Mouse (Mus musculus): ENCODE results near the gene Znfx1.
"Not testable (repeated sequence)": the region's sequence is repeated elsewhere in the genome, so short reads cannot be mapped to it uniquely, and the experiment has no call there.

The Znfx1 gene

DNA sequence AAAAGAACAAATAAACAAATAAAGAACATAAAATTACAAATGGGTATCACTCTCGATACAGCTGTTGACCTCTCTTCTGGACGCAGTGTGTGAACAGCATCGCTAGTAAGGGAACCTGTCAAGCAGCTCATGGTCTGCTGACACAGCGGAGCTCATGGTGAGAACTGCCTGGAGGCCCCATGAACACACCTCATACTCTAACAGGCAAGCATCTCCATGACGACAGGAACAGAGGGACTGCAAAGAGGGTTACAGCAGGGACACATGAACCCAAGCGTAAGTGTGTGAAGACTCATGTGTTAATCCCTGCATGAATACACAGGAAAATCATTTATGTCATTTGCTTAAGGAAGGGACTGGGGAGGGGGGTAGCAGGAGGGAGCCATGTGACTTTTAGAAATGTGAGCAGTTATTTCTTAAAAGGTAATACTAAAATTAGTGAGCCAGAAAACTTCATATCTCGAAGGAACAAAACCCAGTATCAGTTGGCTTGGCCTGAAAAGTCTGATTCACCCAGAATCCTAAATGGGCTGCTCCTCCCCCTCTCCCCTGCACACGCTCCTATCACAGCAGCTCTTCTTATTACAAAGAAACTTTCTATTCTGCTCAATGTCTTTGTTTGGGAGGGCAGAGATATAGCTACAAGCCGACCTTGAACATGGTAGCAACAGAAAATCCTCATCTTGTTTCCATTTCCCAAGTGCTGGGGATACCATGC, 9.5 kb downstream of the Znfx1 start:
- peak; percentile 57 for DNase-seq (ENCODE audit: low spot score)

DNA sequence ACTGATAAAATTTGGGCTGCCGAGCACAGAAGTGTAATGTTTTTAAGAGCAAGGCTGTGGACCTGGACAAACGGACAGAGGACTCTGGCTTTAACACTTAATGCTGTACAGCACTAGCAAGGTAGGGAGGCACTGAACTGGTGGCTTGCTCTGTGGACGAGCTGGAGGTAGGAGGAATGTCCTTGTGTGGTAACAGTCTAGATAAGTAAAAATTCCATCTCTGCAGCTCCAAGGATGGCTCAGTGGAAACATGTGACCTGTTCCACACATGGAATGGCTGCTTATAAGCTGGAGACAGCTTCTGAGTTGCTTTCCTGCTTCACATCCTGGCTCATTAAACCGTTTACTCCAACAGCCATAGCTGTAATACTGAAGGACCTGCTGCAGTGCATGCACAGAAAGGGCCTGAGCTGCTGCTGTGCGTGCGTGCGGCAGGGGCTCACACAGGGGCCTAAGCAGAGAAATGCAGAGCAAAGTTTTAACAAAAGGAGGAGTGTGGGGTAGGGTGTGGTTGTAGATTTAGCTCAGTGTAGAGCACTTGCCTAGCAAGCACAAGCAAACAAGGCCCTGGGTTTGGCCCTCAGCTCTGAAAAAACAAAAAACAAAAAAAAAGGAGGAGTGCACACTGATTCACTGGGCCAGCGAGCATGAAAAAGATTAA, 14.0 kb downstream of the Znfx1 start:
- DNase-seq (ENCODE audit: low spot score): peak; percentile 46

DNA sequence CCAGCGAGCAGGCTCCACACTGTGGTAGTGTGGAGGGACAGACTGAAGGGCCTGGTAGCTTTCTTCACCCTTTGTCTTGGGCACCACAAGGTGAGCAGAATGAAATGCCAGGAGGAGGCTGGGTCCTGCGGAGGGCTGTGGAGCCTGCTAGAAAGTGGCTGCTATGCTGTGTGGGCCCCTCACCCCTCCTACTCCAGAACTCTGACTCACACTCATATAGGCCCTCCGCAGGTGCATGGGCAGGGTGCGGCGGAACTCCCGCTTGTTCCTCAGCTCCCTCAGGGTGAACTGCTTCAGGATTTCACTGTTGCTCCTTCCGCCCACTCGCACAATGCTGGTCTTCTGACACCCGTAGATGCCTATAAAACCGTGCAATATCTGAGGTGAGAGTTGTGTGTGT, 14.6 kb downstream of the Znfx1 start:
- DNase-seq (ENCODE audit: low spot score): no peak

DNA sequence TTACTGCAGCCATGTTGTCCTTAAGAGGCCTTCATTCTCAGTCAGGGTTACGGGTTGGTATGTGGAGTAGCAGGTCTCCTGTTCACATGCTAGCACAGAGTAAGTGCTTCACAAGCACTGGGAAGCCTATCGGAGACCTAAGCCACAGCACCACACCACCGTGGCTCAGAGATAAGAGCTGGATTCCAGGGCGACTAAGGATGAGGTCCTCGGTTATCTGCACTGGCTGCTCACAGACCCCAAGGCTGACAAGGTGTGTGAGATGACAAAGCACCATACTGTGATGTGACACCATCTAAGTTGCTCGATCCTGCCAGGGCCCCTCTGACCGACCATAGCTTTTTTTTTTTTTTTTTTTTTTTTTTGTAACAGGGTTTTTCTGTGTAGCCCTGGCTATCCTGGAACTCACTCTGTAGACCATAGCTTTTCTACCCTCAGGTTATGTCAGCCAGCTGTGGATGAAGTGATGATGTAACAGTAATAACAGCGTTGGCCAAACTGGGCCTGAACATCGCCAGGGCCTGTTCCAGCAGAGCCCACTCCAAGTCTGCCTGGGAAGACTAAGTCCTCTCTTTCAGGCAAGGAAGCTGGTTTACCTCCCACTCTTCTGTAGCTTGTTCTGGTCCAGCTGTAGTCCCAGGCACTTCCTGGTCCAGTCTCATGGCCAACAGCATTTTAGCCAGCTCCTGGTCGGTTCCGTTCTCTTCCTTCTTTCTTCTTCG, 19.3 kb downstream of the Znfx1 start:
- DNase-seq (ENCODE audit: low spot score): no peak

DNA sequence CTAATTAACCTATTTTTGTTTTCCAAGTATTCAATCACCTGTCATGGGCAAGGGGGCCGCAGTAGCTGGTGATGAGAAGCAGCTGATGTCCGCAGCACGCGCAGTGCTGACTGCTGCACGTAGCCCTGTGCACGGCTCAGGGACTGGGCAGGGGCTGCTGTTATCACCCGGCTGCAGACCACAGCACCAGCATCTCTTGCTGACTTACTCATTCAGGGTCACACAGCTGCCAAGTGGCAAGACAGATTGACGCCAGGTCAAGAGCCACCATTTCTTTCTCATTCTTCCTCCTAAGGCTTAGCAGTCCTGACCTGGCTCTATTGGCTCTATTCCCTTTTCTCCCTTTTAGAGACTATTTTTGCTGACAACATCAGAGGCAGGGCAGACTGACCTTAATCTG, 23.4 kb downstream of the Znfx1 start:
- DNase-seq (ENCODE audit: low spot score): peak; percentile 49

DNA sequence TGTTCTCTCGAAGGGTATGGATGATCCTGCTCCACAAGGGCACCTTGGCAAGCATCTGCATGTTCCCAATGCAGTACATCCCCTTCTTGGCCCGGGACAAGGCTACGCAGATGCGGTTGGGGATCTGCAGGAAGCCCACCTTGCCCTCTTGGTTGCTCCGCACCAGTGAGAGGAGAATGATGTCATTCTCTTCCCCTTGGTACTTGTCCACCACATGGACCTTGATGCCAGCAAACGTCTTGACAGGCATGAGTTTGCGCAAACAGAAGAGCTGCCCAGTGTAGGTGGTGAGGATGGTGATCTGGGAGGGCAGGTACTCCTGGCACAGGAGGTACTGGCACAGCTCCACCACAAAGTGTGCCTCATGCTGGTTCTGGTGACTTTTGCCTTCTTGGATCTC, 24.1 kb downstream of the Znfx1 start:
- no peak for DNase-seq (ENCODE audit: low spot score)

DNA sequence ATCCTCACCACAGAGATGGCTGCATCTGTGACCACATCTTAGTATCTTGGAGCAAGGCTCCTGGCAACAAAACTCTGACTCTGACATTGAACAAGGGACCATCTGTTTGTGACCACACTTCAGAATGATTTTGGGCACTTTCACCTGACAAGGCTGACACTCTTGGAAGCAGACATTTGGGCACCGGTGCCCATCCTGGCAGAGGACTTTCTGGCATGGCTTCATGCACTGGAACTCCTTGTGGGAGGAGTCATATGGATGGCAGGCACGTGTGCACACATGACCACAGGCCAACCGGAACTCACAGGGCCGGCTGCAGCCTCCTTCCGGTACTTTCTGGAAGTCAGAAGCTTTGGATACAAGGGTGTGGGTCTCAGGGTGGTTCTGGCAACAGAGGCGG, 24.5 kb downstream of the Znfx1 start:
- DNase-seq (ENCODE audit: low spot score): no peak

DNA sequence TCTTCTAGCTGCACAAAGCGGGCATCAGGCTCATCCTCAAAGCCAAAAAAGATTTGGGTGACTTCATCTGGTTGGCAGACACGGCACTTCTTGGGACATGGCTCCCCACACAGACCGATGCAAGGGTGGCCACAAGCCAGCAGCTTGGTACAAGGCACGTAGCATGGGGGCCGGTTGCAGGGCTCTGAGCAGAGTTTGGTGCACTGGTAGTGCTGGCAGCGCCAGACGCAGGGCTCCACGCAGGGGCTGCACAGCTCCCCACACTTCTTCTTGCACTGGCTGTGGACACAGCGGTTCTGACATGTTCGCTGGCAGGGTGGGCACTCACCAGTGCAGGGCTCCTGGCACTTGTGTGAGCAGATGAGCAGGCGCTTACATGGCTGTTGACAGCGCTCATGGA, 25.1 kb downstream of the Znfx1 start:
- DNase-seq (ENCODE audit: low spot score): no peak

DNA sequence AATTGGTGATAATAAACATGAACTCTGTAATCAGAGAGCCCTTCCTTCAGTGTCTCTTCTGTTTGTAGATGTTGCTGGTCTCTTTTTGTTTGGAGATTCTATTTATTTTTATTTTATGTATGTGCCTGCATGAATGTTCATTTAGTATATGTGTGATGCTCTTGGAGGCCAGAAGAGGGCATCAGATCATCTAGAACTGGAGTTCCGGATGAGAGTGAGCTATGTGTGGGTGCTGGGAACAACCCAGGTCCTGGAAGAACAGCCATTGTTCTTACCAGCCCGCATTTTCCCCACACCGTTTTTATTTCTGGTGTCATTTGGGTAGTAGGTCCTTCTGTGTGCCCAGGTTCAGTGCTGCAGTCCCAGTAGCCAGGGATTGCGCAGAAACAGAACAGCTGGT, 32.3 kb downstream of the Znfx1 start:
- DNase-seq (ENCODE audit: low spot score): no peak

DNA sequence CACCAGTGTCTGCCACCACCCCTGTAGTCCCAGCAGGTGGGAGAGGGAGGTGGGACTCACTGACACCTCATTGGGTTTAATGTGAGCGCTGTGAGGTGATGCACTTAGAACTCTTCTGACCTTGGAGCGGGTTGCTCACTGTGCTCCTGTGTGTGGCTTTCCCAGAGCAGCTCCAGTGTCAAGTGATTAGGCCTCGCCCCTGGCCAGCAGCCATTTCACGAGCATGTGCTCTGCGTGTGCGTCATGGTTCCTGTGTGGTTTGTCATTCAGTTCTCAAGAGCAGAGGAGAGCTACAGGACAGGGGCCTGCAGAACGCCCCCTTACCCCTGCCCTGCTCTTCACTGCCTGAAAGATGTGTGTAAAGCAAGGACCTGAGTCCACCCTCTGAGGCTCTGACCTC, 34.3 kb downstream of the Znfx1 start:
- DNase-seq (ENCODE audit: low spot score): no peak

DNA sequence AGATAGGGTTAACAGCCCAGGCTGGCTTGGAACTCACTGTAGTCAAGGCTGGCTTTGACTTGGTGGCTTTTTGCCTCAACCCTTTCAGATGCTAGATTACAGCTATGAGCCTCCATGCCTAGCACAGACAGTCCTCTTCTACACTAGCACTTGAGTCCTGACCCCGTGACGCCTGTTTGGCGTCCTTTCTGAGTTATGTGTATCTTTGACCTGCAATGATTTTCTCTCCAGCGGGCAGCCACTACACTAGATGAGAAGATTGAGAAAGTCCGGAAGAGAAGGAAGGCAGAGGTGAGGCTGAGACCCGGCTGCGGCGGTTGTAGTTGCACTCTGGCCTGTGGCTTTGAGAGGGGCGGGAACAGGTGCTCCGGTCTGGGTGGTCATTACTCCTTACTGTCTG, 43.4 kb downstream of the Znfx1 start:
- DNase-seq (ENCODE audit: low spot score): no peak

DNA sequence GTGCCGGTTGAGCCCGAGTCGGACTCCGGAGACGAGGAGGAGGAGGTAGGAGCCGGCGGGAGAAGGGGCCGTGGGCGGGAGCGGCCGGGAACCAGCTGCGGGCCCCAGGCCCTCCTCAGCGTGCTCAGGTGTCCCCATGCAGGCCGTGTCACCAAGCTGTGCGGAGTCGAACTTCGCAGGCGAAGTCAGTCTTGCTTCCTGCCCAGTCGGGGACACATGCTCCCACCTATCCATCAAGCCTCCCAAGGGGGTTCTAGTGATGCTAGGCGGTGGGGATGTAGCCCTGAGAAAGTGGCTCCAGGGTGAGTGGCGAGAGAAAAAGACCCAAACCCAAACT, 47.5 kb downstream of the Znfx1 start:
- DNase-seq (ENCODE audit: low spot score): no peak

DNA sequence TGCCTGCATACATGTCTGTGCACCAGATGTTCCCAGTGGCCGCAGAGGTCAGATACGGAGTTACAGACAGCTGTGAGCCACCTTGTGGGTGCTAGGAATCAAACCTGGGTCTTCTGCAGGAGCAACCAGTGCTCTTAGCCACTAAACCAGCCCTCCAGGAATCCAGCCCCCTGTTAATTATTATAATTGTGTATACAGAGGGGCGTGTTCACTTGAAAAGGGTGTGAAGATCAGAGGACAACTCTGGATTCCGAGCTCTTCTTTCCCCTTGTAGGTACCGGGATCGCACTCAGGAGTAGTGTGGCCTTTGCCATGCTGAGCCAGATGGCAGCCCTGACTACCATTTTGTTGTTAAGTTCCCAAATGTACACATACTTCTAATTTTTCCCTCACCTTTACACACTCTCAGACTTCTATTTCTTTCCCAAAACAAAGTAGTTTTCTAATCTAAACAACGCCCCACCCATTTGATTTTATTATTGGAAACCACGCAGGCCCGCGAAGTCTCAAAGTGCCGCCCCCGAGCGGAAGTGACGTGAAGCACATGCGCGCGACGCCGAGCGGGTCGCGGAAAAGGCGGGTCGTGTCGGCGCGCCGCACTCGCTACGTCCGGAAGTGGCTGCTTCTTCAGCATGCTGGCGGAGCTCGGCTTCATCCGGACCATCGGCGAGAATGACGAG, 48.0 kb downstream of the Znfx1 start, which contains the start of gene Ddx27:
Gene Ddx27 (plus strand): TSS at position 492 of the 680 bp plus-strand sequence.
- DNase-seq (ENCODE audit: low spot score): peak; percentile 81

DNA sequence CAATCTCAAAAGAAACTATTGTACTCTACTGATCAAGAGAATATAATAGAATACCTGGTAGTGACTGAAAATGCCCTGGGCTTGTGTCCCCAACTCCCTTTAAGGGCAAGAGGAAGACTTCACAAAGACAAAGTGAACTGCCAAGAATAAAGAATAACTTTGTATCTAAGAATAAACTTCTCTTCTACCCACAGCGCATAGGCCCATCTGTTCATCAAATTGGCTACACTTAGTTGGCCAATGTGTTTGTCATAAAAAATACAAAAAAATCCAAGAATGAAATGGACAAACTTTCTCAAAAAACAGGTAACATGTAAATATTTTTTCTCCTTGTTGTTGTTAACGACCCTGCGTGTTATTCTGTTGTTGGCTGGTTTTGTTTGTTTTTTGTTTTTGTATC, 52.3 kb downstream of the Znfx1 start:
- DNase-seq (ENCODE audit: low spot score): no peak

DNA sequence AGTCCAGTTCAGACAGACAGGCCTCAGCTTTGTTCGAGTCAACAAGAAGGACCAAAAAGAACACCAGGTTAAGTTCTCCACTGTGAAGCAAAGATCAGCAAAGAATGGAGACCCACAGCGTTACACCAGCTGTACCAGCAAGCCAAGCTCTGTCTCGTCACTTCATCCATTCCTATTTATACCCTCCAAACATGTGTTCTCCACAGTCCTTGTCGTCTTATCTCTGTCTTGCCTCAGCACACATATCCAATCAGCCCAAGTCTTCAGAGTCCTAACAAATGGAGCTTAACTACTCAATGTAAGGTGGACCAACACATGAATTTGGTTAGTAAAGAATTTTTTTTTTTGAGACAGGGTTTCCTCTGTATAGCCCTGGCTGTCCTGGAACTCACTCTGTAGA, 53.3 kb downstream of the Znfx1 start:
- no peak for DNase-seq (ENCODE audit: low spot score)

DNA sequence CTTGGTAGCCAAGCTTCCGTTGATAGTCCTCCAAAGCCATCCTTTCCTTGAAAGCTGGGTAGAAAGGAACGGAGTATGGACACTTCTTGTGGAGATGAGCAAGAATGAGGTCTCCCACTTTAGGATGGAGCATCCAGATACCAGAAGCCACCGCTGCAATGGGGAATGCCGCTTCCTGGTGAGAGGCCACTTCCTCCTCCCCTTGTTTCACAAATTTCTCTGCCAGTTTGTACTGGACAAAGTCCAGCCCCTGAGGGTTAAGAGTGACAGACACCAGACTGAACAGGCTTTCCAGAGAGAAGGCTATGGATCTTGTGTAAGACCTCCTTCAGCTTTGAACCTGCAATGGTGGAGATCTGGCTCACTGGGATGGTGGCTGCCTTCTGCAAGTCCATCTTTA, 55.2 kb downstream of the Znfx1 start:
- DNase-seq (ENCODE audit: low spot score): not testable (repeated sequence)

DNA sequence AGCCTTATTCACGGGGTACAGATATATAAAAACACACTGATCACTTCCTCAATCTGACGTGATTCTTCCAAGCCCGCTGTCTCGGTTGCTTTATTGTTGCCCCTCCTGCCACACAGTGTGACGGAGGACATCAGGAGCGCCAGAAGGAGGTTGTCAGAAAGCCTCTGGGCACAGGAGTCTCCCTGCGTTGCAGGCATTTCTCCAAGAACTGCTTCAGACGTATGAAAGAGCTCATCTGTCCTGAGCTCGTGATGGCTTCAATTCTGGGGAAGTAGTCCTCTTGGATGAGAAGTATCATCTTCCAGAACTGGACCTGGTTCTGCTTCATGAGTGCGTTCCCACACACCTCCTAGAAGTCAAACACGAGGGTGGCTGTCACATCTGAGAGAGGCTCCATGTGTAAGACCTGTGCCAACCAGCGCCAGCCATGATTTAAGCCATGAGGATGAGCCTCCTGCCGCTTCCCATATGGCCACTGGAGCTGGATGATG, 55.8 kb downstream of the Znfx1 start:
- DNase-seq (ENCODE audit: low spot score): no peak

DNA sequence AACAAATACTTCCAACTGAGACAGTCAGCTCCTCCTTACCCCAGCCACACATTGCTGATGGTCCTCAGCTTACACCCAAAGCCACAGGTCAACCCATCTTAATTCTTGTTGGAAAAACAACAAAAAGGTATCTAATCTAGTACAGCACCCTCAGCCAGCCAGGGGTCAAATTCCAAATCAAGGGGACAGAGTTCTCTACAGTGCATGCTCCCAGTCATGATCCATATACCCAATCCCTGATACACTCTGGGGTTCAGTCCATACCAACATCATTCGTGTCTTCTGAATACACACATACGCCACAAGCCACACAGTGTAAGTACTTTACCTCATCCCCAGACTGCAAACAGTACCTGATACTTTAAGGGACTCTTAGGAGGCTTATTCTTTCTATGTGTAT, 56.5 kb downstream of the Znfx1 start:
- DNase-seq (ENCODE audit: low spot score): no peak

DNA sequence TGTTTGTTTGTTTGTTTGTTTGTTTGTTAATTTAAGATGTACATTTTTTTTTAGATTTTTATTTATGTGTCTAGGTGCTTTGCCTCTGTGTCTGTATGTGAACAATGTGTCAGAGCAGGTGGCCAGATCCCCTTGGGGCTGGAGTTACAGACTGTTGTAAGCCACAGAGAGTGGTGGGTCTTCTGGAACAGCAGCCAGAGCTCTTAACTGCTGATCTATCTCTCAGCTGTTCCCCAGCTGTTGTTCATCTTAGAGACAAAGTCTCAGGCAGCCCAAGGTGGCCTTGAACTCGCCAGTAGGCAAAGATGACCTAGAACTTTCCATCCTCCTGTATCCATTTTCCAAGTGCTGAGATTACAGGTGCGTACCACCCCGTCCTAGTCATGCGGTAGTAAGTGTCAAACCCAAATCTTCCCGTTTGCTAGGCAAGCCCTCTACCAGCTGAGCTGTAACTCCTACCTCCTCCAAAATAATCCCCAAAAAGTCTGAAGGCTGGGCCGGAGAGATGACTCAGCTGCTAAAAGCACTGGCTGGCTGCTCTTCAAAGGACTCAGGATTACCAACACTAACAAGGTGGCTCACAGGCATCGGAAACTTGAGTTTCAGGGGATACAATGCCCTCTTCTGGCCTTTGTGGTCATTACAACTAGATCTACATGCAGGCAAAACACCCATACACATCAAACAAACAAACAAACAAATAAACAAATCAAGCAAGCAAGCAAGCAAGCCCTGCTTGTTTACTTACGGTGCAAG, 58.5 kb downstream of the Znfx1 start:
- no peak for DNase-seq (ENCODE audit: low spot score)

DNA sequence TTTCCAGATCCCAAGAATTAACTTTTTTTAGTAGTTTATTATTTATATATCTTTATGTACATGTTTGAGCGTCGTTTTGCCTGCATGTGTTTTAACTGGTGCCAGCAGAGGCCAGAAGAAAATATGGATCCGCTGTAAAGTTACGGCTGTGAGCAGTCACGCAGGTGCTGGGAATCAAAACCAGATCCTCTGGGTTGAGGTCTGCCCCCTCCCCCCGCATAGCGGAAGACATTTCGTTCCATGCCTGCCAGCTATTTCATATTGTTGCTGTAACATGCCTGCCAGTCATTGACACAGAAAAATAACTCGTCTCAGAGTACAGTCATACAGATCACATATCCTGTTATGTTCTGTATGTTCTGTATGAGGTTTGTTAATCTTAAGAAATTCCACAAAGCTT, 61.3 kb downstream of the Znfx1 start:
- no peak for DNase-seq (ENCODE audit: low spot score)

DNA sequence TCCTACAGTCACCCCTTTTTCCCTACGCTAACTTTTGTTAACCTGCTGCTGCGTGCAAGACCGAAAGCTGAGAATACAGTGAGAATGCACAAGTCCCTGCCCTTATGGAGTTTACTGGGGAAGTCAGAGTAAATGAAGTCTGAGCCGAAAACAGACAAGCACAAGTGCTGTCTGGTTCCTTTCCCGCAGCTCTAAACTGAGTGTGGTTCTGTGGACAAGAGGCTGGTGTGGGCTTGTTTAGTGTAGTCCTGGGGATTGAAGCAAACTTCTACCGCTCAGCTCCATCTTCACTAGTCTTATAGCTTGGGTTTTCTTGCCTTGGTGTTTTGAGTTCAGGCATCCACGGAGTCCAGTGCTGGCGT, 66.3 kb downstream of the Znfx1 start:
- no peak for DNase-seq (ENCODE audit: low spot score)
